Mouse (Mus musculus): ENCODE measurements around the gene Rplp2. TPM values are rescaled to one million over a fixed set of nuclear protein-coding genes. Genes with fewer than 3 reads are reported as not detected.
"Not testable (repeated sequence)": the region's sequence is repeated elsewhere in the genome, so short reads cannot be mapped to it uniquely, and the experiment has no call there.

Rplp2 gene
- total and polyA plus RNA-seq, 3 experiments, result 421 to 928 (median 848) TPM

DNA sequence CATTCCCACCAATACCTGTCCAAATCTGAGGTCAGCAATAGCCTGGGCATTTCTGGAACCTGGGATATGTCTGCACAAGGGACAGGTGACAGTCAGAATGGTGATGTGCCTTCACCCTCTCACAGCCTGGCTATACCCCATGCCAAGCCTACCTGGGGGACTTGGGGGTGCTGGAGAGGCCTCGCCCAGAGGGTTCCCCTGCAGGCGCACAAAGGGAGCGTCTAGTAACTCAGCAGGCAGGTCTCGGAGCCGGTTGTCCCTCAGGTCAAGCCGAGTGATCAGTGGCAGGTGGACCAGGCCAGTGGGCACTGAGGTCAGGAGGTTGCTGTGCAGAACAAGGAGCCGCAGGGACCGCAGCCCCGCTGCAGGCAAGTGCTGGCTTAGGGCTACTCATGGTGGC is 5.7 kb upstream of the Rplp2 start:
- intact Hi-C loops (cut with DNase I), result no loop called here
- no peaks in the 10 kb centered on the region for H3K79me2 ChIP-seq (replicated peaks; ENCODE audit: control insufficient read depth, insufficient read depth, low read length)
- WGBS, result 96% methylated on average over 9 of the region's 9 CpGs
- no peaks in the 10 kb centered on the region for H3K27me3 ChIP-seq (ENCODE audit: control insufficient read depth, insufficient read depth, low read length)
- peak in 1 of 2 experiments; percentile 19 for DNase-seq
- peaks cover 1% of the 10 kb centered on the region for H3K4me1 ChIP-seq (ENCODE audit: control insufficient read depth, insufficient read depth, low read length)
- no peaks in the 10 kb centered on the region for H3K36me3 ChIP-seq (ENCODE audit: control insufficient read depth, insufficient read depth, low read length)
- H3K4me3 ChIP-seq, result no peak overlapping the region
- TF ChIP-seq CTCF (IDR thresholded peaks at IDR 0.05), result no peak
- no peak for TF ChIP-seq EP300 (IDR thresholded peaks at IDR 0.05; ENCODE audit: insufficient read depth, low read depth, low read length)
- TF ChIP-seq POLR2A (IDR thresholded peaks at IDR 0.05; ENCODE audit: insufficient read depth, low read depth, low read length), result no peak
- H3K27ac ChIP-seq, result no peak overlapping the region
- H3K9ac ChIP-seq (ENCODE audit: low read depth, low read length), result no peak overlapping the region

DNA sequence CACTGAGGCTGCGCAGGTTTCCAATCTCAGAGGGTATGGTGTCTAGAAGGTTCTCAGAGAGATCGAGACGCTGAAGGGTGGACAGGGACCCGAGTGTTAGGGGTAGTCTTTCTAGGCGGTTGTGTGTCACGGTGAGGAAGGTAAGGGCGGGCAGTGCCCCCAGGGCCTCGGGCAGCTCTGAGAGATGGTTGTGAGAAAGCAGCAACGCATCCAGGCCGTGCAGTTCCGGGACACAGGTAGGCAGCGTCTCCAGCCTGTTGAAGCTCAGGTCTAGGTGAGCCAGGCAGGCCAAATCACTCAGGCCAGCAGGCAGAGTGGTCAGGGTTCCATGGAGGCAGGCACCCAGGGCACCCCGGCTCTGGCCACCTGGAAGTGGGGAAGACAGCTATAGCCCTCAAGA is 5.0 kb upstream of the Rplp2 start:
- Histone ChIP-seq H3K27ac (no peak overlapping the region), H3K79me2 (replicated peaks; ENCODE audit: control insufficient read depth, insufficient read depth, low read length) (no peaks in the 10 kb centered on the region), H3K4me1 (ENCODE audit: control insufficient read depth, insufficient read depth, low read length) (peaks cover 3% of the 10 kb centered on the region), H3K4me3 (no peak overlapping the region), H3K27me3 (ENCODE audit: control insufficient read depth, insufficient read depth, low read length) (no peaks in the 10 kb centered on the region), H3K9ac (ENCODE audit: low read depth, low read length) (no peak overlapping the region), H3K36me3 (ENCODE audit: control insufficient read depth, insufficient read depth, low read length) (no peaks in the 10 kb centered on the region)
- TF ChIP-seq CTCF (IDR thresholded peaks at IDR 0.05) (no peak), EP300 (IDR thresholded peaks at IDR 0.05; ENCODE audit: insufficient read depth, low read depth, low read length) (no peak), POLR2A (IDR thresholded peaks at IDR 0.05; ENCODE audit: insufficient read depth, low read depth, low read length) (no peak)
- DNase-seq, result peak in 1 of 2 experiments; percentile 14
- 95% methylated on average over 13 of the region's 13 CpGs for WGBS
- intact Hi-C loops (cut with DNase I), result no loop called here

- Histone ChIP-seq H3K4me1 (ENCODE audit: control insufficient read depth, insufficient read depth, low read length) (peaks cover 3% of the 10 kb centered on the region), H3K27me3 (ENCODE audit: control insufficient read depth, insufficient read depth, low read length) (no peaks in the 10 kb centered on the region), H3K4me3 (peak overlapping the region; percentile 45), H3K27ac (no peak overlapping the region), H3K79me2 (replicated peaks; ENCODE audit: control insufficient read depth, insufficient read depth, low read length) (no peaks in the 10 kb centered on the region), H3K9ac (ENCODE audit: low read depth, low read length) (no peak overlapping the region; the same call in 1 of the 2 replicates), H3K36me3 (ENCODE audit: control insufficient read depth, insufficient read depth, low read length) (peaks cover 2% of the 10 kb centered on the region)
- intact Hi-C loops (cut with DNase I), result no loop called here
- 16% methylated on average over 12 of the region's 12 CpGs for WGBS
- TF ChIP-seq POLR2A (IDR thresholded peaks at IDR 0.05; ENCODE audit: insufficient read depth, low read depth, low read length), result no peak
- no peak for TF ChIP-seq EP300 (IDR thresholded peaks at IDR 0.05; ENCODE audit: insufficient read depth, low read depth, low read length)
- TF ChIP-seq CTCF (IDR thresholded peaks at IDR 0.05), result peak; percentile 24; the same call in 1 of the 2 replicates
- DNase-seq, result peak in 1 of 2 experiments; percentile 27
Observed at GRCm38 (mm10) chr7:141443081-141443821, 3.9 kb upstream of the Rplp2 start.

- TF ChIP-seq POLR2A (IDR thresholded peaks at IDR 0.05; ENCODE audit: insufficient read depth, low read depth, low read length) (peak; percentile 60), CTCF (IDR thresholded peaks at IDR 0.05) (no peak)
- peaks cover 5% of the 10 kb centered on the region for H3K4me1 ChIP-seq (ENCODE audit: control insufficient read depth, insufficient read depth, low read length)
- no peaks in the 10 kb centered on the region for H3K27me3 ChIP-seq (ENCODE audit: control insufficient read depth, insufficient read depth, low read length)
- peak; percentile 80 to 83 for DNase-seq
- peak within 1 kb of the TSS; percentile 19; the same call in 1 of the 2 replicates for H3K9ac ChIP-seq (ENCODE audit: low read depth, low read length)
- peaks cover 7% of the 10 kb centered on the region for H3K36me3 ChIP-seq (ENCODE audit: control insufficient read depth, insufficient read depth, low read length)
- H3K4me3 ChIP-seq, result peak within 1 kb of the TSS; percentile 45
- H3K27ac ChIP-seq, result peak within 1 kb of the TSS; percentile 8; the same call in 1 of the 2 replicates
- WGBS, result under 1% methylated on average over 25 of the region's 25 CpGs
- no peaks in the 10 kb centered on the region for H3K79me2 ChIP-seq (replicated peaks; ENCODE audit: control insufficient read depth, insufficient read depth, low read length)
- intact Hi-C loops (cut with DNase I), result no loop called here
Observed at GRCm38 (mm10) chr7:141443828-141444237, 3.3 kb upstream of the Rplp2 start, which contains the start of gene Pidd1. TSS of gene Pidd1 (minus strand) at chr7:141444025.

- H3K9ac ChIP-seq (ENCODE audit: low read depth, low read length); intact Hi-C loops (cut with DNase I); H3K4me3 ChIP-seq; DNase-seq; H3K27me3 ChIP-seq (ENCODE audit: control insufficient read depth, insufficient read depth, low read length); H3K79me2 ChIP-seq (replicated peaks; ENCODE audit: control insufficient read depth, insufficient read depth, low read length); H3K36me3 ChIP-seq (ENCODE audit: control insufficient read depth, insufficient read depth, low read length); H3K4me1 ChIP-seq (ENCODE audit: control insufficient read depth, insufficient read depth, low read length): not testable (repeated sequence)
- WGBS, result 72% methylated on average over 3 of the region's 3 CpGs
- peak overlapping the region; percentile 99; the same call in 1 of the 2 replicates for H3K27ac ChIP-seq
Observed at GRCm38 (mm10) chr7:141446374-141446773, 796 bp upstream of the Rplp2 start.

GRCm38 (mm10) chr7:141451928-141452327 is 4.8 kb downstream of the Rplp2 start:
- intact Hi-C loops (cut with DNase I), result no loop called here
- no peaks in the 10 kb centered on the region for H3K79me2 ChIP-seq (replicated peaks; ENCODE audit: control insufficient read depth, insufficient read depth, low read length)
- H3K27ac ChIP-seq, result no peak overlapping the region
- peaks cover 9% of the 10 kb centered on the region for H3K36me3 ChIP-seq (ENCODE audit: control insufficient read depth, insufficient read depth, low read length)
- peaks cover 8% of the 10 kb centered on the region for H3K4me1 ChIP-seq (ENCODE audit: control insufficient read depth, insufficient read depth, low read length)
- H3K9ac ChIP-seq (ENCODE audit: low read depth, low read length), result no peak overlapping the region
- TF ChIP-seq EP300 (IDR thresholded peaks at IDR 0.05; ENCODE audit: insufficient read depth, low read depth, low read length), result no peak
- no peak for TF ChIP-seq POLR2A (IDR thresholded peaks at IDR 0.05; ENCODE audit: insufficient read depth, low read depth, low read length)
- no peak for TF ChIP-seq CTCF (IDR thresholded peaks at IDR 0.05)
- no peak overlapping the region for H3K4me3 ChIP-seq
- H3K27me3 ChIP-seq (ENCODE audit: control insufficient read depth, insufficient read depth, low read length), result no peaks in the 10 kb centered on the region
- no peak for DNase-seq
